Mouse (Mus musculus) forebrain, postnatal 0 days (tissue): ENCODE measurements around the gene Ush2a. TPM values are rescaled to one million over a fixed set of nuclear protein-coding genes. Genes with fewer than 3 reads are reported as not detected.

ENCODE experiments used
- ATAC-seq: fragments of 200-750 bp; cut with Nextera tagmentation; 2 replicates; pipeline ENCODE4 v1.8.0; 2017; ENCODE audit warnings: mild to moderate bottlenecking, moderate library complexity
- DNase-seq: peaks from one replicate; pipeline ENCODE4 v3.0.0-alpha.2; 2015
- H3K27ac ChIP-seq: fragments of 300-500 bp; sonication (generic); 2 replicates; pipeline ENCODE4 v1.5.1; 2014; ENCODE audit warnings: low read depth, mild to moderate bottlenecking, antibody characterized with exemption, low read length, moderate library complexity, mixed read lengths
- H3K27me3 ChIP-seq: fragments of 300-500 bp; sonication (generic); 2 replicates; pipeline ENCODE4 v1.6.1; 2014; ENCODE audit warnings: mild to moderate bottlenecking, low read length, mixed read lengths; ENCODE audit not compliant: insufficient read depth
- H3K36me3 ChIP-seq: fragments of 300-500 bp; sonication (generic); 2 replicates; pipeline ENCODE4 v1.6.1; 2014; ENCODE audit warnings: mild to moderate bottlenecking, moderate library complexity; ENCODE audit not compliant: insufficient read depth
- H3K4me1 ChIP-seq: fragments of 300-500 bp; sonication (generic); 2 replicates; pipeline ENCODE4 v1.6.1; 2014; ENCODE audit warnings: antibody characterized with exemption; ENCODE audit not compliant: insufficient read depth
- H3K4me2 ChIP-seq: fragments of 300-500 bp; sonication (generic); 2 replicates; pipeline ENCODE4 v1.6.1; 2014; ENCODE audit warnings: low read depth, mild to moderate bottlenecking, moderate library complexity
- H3K4me3 ChIP-seq: fragments of 300-500 bp; sonication (generic); 2 replicates; pipeline ENCODE4 v1.5.1; 2014; ENCODE audit warnings: low read depth, low read length, mixed read lengths
- H3K9ac ChIP-seq: fragments of 300-500 bp; sonication (generic); 2 replicates; pipeline ENCODE4 v1.6.1; 2014; ENCODE audit warnings: mild to moderate bottlenecking
- H3K9me3 ChIP-seq: fragments of 300-500 bp; sonication (generic); 2 replicates; pipeline ENCODE4 v1.6.1; 2016; ENCODE audit warnings: low read length
- CTCF ChIP-seq: sonication (generic); IDR thresholded peaks from 2 replicates; pipeline ENCODE4 v1.5.1; 2016; ENCODE audit warnings: antibody characterized with exemption, control low read depth, low read depth
- WGBS: fragments of 180-500 bp; shearing (Covaris S2); extraction: QIAGEN DNeasy Blood & Tissue Kit; methylation state at CpG from one replicate; pipeline ENCODE4 v1.1.7; 2014; 5-methylcytosine and 5-hydroxymethylcytosine counted together
- polyA plus RNA-seq: library from polyadenylated mRNA; unstranded; fragments of >200 nt; fragmentation: Nextera tagmentation; extraction: Ambion mirVana; gene quantifications from 2 replicates; pipeline ENCODE4 v1.2.1, GENCODE M21; 2015
- total RNA-seq: library from RNA; depleted of rRNA; stranded (reverse); fragments of >200 nt; gene quantifications from 2 replicates; pipeline ENCODE4 v1.2.3, GENCODE M21; 2014

Gene Ush2a
- total and polyA plus RNA-seq, 2 experiments from 2014 or later, result 0.10 TPM

DNA sequence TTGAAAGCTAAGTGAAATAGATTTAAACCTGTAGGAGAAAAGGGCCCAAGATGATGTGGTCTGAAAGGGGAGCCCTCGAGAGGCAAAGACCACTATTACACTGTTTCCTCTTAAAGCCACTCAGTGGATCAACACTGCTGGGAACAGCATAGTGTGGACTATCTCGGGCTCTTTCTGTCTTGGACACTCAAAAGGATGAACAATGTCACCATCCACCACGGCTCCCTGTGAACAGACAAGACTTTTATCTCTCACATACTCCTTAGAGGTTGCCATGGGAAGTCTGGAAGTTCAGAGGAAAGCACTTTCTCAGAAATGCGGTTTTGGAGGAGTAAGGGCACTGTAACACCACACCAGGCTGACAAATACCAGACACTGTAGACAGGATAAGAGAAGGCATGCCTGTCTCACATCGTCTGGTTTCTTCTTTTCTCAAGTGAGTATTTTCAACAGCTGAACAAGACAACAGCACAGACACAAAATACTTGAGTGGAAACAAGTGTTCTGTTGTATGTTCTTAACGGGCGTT lies 124.0 kb downstream of the Ush2a start:
- TF ChIP-seq CTCF, result no peak
- 70% methylated on average over 7 of the region's 7 CpGs for WGBS
- Histone ChIP-seq H3K4me1 (no peaks in the 10 kb centered on the region), H3K4me2 (no peak overlapping the region), H3K4me3 (no peak overlapping the region), H3K9me3 (no peaks in the 10 kb centered on the region), H3K9ac (no peak overlapping the region), H3K36me3 (no peaks in the 10 kb centered on the region), H3K27me3 (no peaks in the 10 kb centered on the region), H3K27ac (no peak overlapping the region)
- ATAC-seq (no peak), DNase-seq (no peak)

DNA sequence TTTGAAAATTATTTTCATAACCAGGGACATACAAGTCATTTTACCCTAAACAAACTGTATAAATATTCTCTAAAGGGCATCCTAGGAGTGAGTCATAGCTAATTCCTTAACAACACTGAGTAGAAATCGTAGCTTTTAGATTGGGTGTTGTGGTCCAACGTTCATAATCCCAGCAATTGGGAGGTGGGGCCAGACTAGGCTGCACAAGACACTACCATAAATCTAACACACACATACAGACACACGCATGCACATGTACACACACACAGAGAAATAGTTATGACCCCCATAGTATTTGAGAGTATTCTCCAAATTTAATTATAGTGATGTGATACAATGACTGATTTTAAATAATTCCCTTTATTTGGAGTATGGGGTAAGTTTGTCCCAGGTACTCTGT lies 125.5 kb downstream of the Ush2a start:
- no peak overlapping the region for H3K4me2 ChIP-seq
- H3K36me3 ChIP-seq, result no peaks in the 10 kb centered on the region
- no peaks in the 10 kb centered on the region for H3K9me3 ChIP-seq
- ATAC-seq, result no peak
- DNase-seq, result no peak
- 93% methylated on average over 3 of the region's 3 CpGs for WGBS
- no peaks in the 10 kb centered on the region for H3K27me3 ChIP-seq
- no peak for TF ChIP-seq CTCF
- no peak overlapping the region for H3K9ac ChIP-seq
- H3K27ac ChIP-seq, result no peak overlapping the region
- H3K4me1 ChIP-seq, result no peaks in the 10 kb centered on the region
- H3K4me3 ChIP-seq, result no peak overlapping the region

DNA sequence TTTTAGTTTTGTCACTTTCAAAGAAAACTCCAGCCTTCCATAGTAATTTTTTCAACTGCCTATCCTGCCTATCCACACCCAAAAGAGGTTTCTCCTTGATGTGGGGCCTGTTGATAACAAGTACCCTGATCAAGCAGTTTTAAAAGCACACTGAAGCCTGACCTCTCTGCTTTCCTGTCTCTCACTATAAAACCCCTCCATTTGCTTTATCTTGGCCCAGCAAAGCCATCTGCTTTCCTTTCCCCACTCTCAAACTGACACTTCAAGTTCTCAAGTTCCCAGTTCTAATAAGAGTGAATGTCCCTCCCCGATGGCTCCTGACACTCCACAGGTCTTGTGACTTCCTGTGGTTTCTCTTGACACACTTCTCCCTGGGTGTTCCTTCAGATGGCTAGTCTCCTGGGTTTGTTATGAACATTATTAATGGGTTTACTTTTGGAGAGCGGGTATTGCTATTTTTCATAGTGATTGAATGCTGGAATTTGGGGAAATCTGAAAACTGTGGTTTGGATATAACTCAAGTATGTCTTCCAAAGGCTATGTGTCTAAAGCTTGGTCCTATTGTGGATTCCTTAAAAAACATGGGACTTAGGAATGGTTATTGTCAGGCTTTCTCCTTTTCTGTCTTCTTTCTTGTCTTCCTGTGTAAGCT lies 126.1 kb downstream of the Ush2a start:
- Histone ChIP-seq H3K9ac (no peak overlapping the region), H3K27ac (no peak overlapping the region), H3K4me3 (no peak overlapping the region), H3K27me3 (no peaks in the 10 kb centered on the region), H3K4me2 (no peak overlapping the region), H3K9me3 (no peaks in the 10 kb centered on the region), H3K36me3 (no peaks in the 10 kb centered on the region), H3K4me1 (no peaks in the 10 kb centered on the region)
- DNase-seq (no peak), ATAC-seq (no peak)
- 88% methylated on average over 2 of the region's 2 CpGs for WGBS
- TF ChIP-seq CTCF, result no peak

DNA sequence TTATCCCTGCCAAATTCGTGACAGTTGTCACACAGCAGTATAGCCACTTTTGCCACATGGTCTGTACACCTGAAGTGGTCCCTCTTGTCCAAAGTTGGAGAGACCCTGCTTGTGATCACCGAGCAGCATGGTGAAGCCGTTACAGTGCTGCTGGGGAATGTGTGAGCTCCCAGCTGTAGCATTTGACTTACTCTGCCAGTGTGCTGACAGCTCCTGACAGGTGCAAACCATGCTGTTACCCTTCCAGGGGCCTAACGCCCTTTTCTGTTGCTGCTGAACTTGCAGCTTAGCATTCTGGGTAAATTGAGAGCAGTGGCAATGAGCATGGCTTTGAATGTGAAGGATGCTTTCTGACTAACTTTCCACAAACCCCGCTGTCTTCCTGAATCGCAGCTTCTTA lies 128.3 kb downstream of the Ush2a start:
- H3K36me3 ChIP-seq, result no peaks in the 10 kb centered on the region
- no peak overlapping the region for H3K4me2 ChIP-seq
- no peak for TF ChIP-seq CTCF
- DNase-seq, result no peak
- no peak overlapping the region for H3K4me3 ChIP-seq
- no peaks in the 10 kb centered on the region for H3K27me3 ChIP-seq
- H3K4me1 ChIP-seq, result no peaks in the 10 kb centered on the region
- no peak overlapping the region for H3K27ac ChIP-seq
- no peak overlapping the region for H3K9ac ChIP-seq
- H3K9me3 ChIP-seq, result no peaks in the 10 kb centered on the region
- WGBS, result 62% methylated on average over 6 of the region's 6 CpGs
- no peak for ATAC-seq

DNA sequence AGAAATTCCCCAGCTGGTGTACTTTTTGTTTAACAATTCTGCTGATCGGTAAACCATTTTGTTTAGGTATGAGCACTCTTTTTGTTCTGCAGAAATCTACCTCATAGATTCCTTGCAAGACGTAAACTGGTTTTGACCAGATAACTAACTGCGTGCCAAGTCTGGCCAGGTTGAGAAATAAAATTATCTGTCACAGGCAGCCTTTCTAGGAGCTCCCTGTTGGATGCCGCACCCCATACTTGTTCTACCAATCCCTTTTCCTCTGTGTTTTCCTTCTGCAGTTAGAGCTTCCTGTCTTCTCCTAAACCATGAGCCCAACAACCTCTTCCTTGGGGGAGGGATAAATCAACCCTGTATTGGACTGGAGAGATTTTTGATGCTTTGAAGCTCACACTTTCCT lies 145.4 kb downstream of the Ush2a start:
- TF ChIP-seq CTCF, result no peak
- H3K4me2 ChIP-seq, result no peak overlapping the region
- no peak overlapping the region for H3K4me3 ChIP-seq
- H3K9ac ChIP-seq, result no peak overlapping the region
- H3K27ac ChIP-seq, result no peak overlapping the region
- ATAC-seq, result no peak
- H3K27me3 ChIP-seq, result no peaks in the 10 kb centered on the region
- WGBS, result 95% methylated on average over 4 of the region's 4 CpGs
- no peaks in the 10 kb centered on the region for H3K36me3 ChIP-seq
- no peaks in the 10 kb centered on the region for H3K9me3 ChIP-seq
- H3K4me1 ChIP-seq, result no peaks in the 10 kb centered on the region
- DNase-seq, result no peak

DNA sequence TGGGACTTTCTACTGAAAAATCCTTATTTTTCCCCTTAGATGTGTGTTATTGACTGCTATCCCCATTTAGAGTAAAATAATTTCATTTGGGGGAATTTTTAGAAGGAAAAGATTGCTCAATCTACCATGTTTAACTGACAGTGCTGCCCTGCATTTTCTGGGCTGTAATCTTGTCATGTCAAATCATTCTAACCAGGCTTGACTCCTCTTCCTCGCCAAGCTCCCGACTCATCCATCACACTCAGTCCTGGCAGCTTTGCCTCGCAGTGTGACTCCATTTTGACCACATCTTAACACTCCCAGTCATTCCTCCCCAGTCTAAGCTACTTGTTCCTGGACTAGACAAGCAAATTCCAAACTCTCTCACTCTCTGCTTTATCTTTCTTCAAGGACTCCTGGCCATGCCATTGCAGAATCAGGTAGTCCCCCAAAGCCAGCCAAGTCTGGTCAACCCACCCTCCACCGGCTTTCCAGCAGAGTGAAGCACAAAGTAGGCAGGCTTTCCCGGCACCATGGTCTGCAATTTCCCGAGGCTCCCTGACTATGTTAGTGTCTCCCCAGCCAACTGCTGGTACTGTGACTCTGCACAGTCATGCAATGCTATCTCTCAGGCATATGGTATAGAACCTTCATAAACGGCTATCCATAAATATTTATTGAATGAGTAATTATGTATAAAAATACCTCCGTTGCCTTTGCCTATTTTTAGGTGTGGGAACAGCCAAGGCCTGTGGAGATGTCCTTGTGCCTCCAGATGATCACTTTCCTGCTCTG lies 146.0 kb downstream of the Ush2a start:
- H3K9me3 ChIP-seq, result no peaks in the 10 kb centered on the region
- H3K36me3 ChIP-seq, result no peaks in the 10 kb centered on the region
- no peaks in the 10 kb centered on the region for H3K27me3 ChIP-seq
- no peak for TF ChIP-seq CTCF
- H3K4me2 ChIP-seq, result no peak overlapping the region
- H3K4me3 ChIP-seq, result no peak overlapping the region
- WGBS, result 90% methylated on average over 8 of the region's 8 CpGs
- no peak overlapping the region for H3K27ac ChIP-seq
- no peak overlapping the region for H3K9ac ChIP-seq
- H3K4me1 ChIP-seq, result no peaks in the 10 kb centered on the region
- ATAC-seq (no peak), DNase-seq (no peak)

DNA sequence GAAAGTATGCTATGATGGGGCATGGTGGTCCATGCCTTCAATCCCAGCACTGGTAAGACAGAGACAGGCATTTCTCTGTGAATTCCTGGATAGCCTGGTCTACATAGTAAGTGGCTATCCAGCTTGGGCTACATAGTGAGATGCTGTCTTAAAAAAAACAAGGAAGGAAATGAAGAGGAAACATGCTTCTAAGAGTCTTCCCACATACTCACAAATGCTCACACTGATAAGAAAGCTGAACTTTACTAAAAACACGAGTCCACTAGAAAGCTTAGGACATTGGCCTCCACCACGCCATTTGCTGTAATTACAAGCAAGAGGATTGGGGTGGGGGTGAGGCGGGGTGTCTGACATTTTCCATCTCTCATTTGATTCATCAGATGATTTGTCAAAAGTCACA lies 148.7 kb downstream of the Ush2a start:
- Histone ChIP-seq H3K4me2 (no peak overlapping the region), H3K36me3 (no peaks in the 10 kb centered on the region), H3K4me3 (no peak overlapping the region), H3K27me3 (no peaks in the 10 kb centered on the region), H3K4me1 (no peaks in the 10 kb centered on the region), H3K9me3 (no peaks in the 10 kb centered on the region), H3K27ac (no peak overlapping the region), H3K9ac (no peak overlapping the region)
- ATAC-seq, result no peak
- TF ChIP-seq CTCF, result no peak
- 88% methylated on average over 3 of the region's 3 CpGs for WGBS
- no peak for DNase-seq
